Comparison of ENCODE assay signal across 22 mouse cellular contexts in genomic region chr2:128263880-128264279, GRCm38 (mm10).
DNase-seq lines count a peak whose midpoint lies in the region; ATAC-seq and TF ChIP-seq lines count a peak whose summit lies in the region.
"Had no signal": no experiment of that assay in that cellular context is flagged by ENCODE, and none has a peak within 500 bp of the region (broad histone marks: within the 10 kb centered on the region; RNA-seq: fewer than 3 reads in every experiment).

No protein-coding gene starts in this region.

- H3K9ac ChIP-seq in ES-Bruce4 (ENCODE audit: low read depth, poor library complexity, severe bottlenecking): no peak overlapping the region
- no peak overlapping the region for H3K9ac ChIP-seq in stomach, embryonic 15.5 days
- no peak overlapping the region for H3K9ac ChIP-seq in stomach, postnatal 0 days (ENCODE audit: low read length)
- no peak overlapping the region for H3K9ac ChIP-seq in kidney, embryonic 14.5 days (ENCODE audit: low read depth, low read length)
- H3K9ac ChIP-seq: embryonic facial prominence, embryonic 12.5 days; forebrain, embryonic 13.5 days; forebrain, embryonic 15.5 days; forebrain, postnatal 0 days had no signal

- H3K36me3 ChIP-seq in C2C12 (ENCODE audit: control insufficient read depth, insufficient read depth) (no peaks in the 10 kb centered on the region), ES-Bruce4 (ENCODE audit: control insufficient read depth, insufficient read depth, low read length, poor library complexity, severe bottlenecking) (no peaks in the 10 kb centered on the region)
- H3K36me3 ChIP-seq in stomach, embryonic 15.5 days: no peaks in the 10 kb centered on the region
- no peaks in the 10 kb centered on the region for H3K36me3 ChIP-seq in stomach, postnatal 0 days (ENCODE audit: control insufficient read depth, insufficient read depth, low read length)
- no peaks in the 10 kb centered on the region for H3K36me3 ChIP-seq in kidney, embryonic 14.5 days (ENCODE audit: control insufficient read depth, insufficient read depth, low read length)
- H3K36me3 ChIP-seq: embryonic facial prominence, embryonic 10.5 days; embryonic facial prominence, embryonic 12.5 days; forebrain, embryonic 15.5 days had no signal

- H3K4me1 ChIP-seq in ES-Bruce4 (ENCODE audit: control insufficient read depth, insufficient read depth, low read length): peaks cover 16% of the 10 kb centered on the region
- H3K4me1 ChIP-seq in stomach, embryonic 15.5 days: no peaks in the 10 kb centered on the region
- H3K4me1 ChIP-seq in stomach, postnatal 0 days (replicated peaks; ENCODE audit: control insufficient read depth, insufficient read depth): no peaks in the 10 kb centered on the region; the same call in 1 of the 2 replicates
- H3K4me1 ChIP-seq in kidney, embryonic 14.5 days (ENCODE audit: control insufficient read depth, insufficient read depth, low read length): no peaks in the 10 kb centered on the region
- H3K4me1 ChIP-seq: embryonic facial prominence, embryonic 12.5 days; forebrain, embryonic 13.5 days; forebrain, embryonic 15.5 days had no signal

- H3K9me3 ChIP-seq in ES-Bruce4 (replicated peaks; ENCODE audit: control insufficient read depth, insufficient read depth, low read length, poor library complexity, severe bottlenecking): no peaks in the 10 kb centered on the region
- H3K9me3 ChIP-seq in stomach, embryonic 15.5 days: no peaks in the 10 kb centered on the region
- H3K9me3 ChIP-seq in stomach, postnatal 0 days (ENCODE audit: control insufficient read depth, low read length): no peaks in the 10 kb centered on the region
- no peaks in the 10 kb centered on the region for H3K9me3 ChIP-seq in kidney, embryonic 14.5 days (ENCODE audit: control insufficient read depth, low read length)
- H3K9me3 ChIP-seq: embryonic facial prominence, embryonic 10.5 days; embryonic facial prominence, embryonic 12.5 days; forebrain, embryonic 13.5 days; forebrain, embryonic 15.5 days had no signal

- H3ac ChIP-seq in C2C12 (ENCODE audit: control insufficient read depth, insufficient read length, low read depth): no peak overlapping the region

- no peak for ATAC-seq in stomach, embryonic 15.5 days (ENCODE audit: insufficient read depth, low FRiP score, low read depth)
- ATAC-seq in stomach, postnatal 0 days (ENCODE audit: low FRiP score, low TSS enrichment): no peak
- no peak for ATAC-seq in kidney, embryonic 14.5 days (ENCODE audit: low FRiP score, low TSS enrichment)
- ATAC-seq: CD4-positive, CD25-positive, alpha-beta regulatory T cell, adult 4 months; forebrain, embryonic 13.5 days; forebrain, embryonic 15.5 days; forebrain, postnatal 0 days had no signal

- peak overlapping the region; percentile 89 for H3K27ac ChIP-seq in ES-Bruce4 (ENCODE audit: insufficient read depth, low read length)
- peak overlapping the region; percentile 82; the same call in 1 of the 2 replicates for H3K27ac ChIP-seq in stomach, embryonic 15.5 days
- H3K27ac ChIP-seq in stomach, postnatal 0 days (replicated peaks): 0 out of 2 replicates have a peak overlapping the region, but pooled peaks have one; percentile 4
- H3K27ac ChIP-seq in kidney, embryonic 14.5 days (ENCODE audit: low read depth, low read length): no peak overlapping the region
- H3K27ac ChIP-seq: embryonic facial prominence, embryonic 10.5 days; embryonic facial prominence, embryonic 12.5 days; forebrain, embryonic 13.5 days; forebrain, embryonic 15.5 days had no signal

- 84% methylated on average over 3 of the region's 3 CpGs for WGBS in stomach, embryonic 15.5 days
- WGBS in stomach, postnatal 0 days: 83% methylated on average over 3 of the region's 3 CpGs
- WGBS in kidney, embryonic 14.5 days: 89% methylated on average over 3 of the region's 3 CpGs

- H3K79me2 ChIP-seq in C2C12 (ENCODE audit: control insufficient read depth, insufficient read depth): no peaks in the 10 kb centered on the region

- TF ChIP-seq CTCF in C2C12 (IDR thresholded peaks at IDR 0.05; ENCODE audit: control insufficient read depth, insufficient read depth, insufficient read length) (no peak), ES-Bruce4 (IDR thresholded peaks at IDR 0.05; ENCODE audit: low read depth, low read length) (no peak)
- TF ChIP-seq CTCF in stomach, postnatal 0 days (IDR thresholded peaks at IDR 0.05; ENCODE audit: low read depth): no peak

- no peak for TF ChIP-seq EP300 in ES-Bruce4 (IDR thresholded peaks at IDR 0.05; ENCODE audit: insufficient read depth, low read depth, low read length)
- no peak for TF ChIP-seq EP300 in stomach, postnatal 0 days (optimal IDR thresholded peaks at IDR 0.05)

- H3K4me3 ChIP-seq in C2C12 (ENCODE audit: insufficient read depth, poor library complexity, severe bottlenecking): no peak overlapping the region
- no peak overlapping the region for H3K4me3 ChIP-seq in ES-Bruce4 (ENCODE audit: low read depth, low read length)
- H3K4me3 ChIP-seq in stomach, embryonic 15.5 days (replicated peaks): no peak overlapping the region
- no peak overlapping the region for H3K4me3 ChIP-seq in stomach, postnatal 0 days (ENCODE audit: low read depth, low read length)
- no peak overlapping the region for H3K4me3 ChIP-seq in kidney, embryonic 14.5 days (ENCODE audit: low read length)
- H3K4me3 ChIP-seq: embryonic facial prominence, embryonic 10.5 days; embryonic facial prominence, embryonic 12.5 days; forebrain, embryonic 13.5 days; forebrain, embryonic 15.5 days had no signal

- no peak for DNase-seq in stomach, postnatal 0 days (ENCODE audit: low spot score)
- DNase-seq in adrenal gland, adult (ENCODE audit: inconsistent age in 2 of 2, low spot score in 1 of 2): no peak
- no peak for DNase-seq in thymus, postnatal 36 days
- DNase-seq: adrenal gland, adult 8-10 months; adrenal gland, postnatal 14 days; adrenal gland, postnatal 36 days; cerebellum, adult 11-12 months; cerebellum, adult 2 months; cerebellum, adult 9-10 months; cerebellum, postnatal 10 days; cerebellum, postnatal 25 days; forebrain, postnatal 0 days had no signal

- TF ChIP-seq POLR2A in ES-Bruce4 (IDR thresholded peaks at IDR 0.05; ENCODE audit: insufficient read depth, low read length): no peak

- no peaks in the 10 kb centered on the region for H3K79me3 ChIP-seq in C2C12 (ENCODE audit: low read depth)

- H3K27me3 ChIP-seq in C2C12 (ENCODE audit: control insufficient read depth, insufficient read depth, insufficient read length): no peaks in the 10 kb centered on the region
- H3K27me3 ChIP-seq in ES-Bruce4 (ENCODE audit: control insufficient read depth, insufficient read depth, low read length, poor library complexity, severe bottlenecking): no peaks in the 10 kb centered on the region
- H3K27me3 ChIP-seq in stomach, embryonic 15.5 days (replicated peaks): no peaks in the 10 kb centered on the region
- no peaks in the 10 kb centered on the region for H3K27me3 ChIP-seq in stomach, postnatal 0 days (ENCODE audit: control insufficient read depth, insufficient read depth, low read length)
- no peaks in the 10 kb centered on the region for H3K27me3 ChIP-seq in kidney, embryonic 14.5 days (ENCODE audit: control insufficient read depth, insufficient read depth, low read length)
- H3K27me3 ChIP-seq: CH12.LX; embryonic facial prominence, embryonic 12.5 days; forebrain, embryonic 13.5 days; forebrain, embryonic 15.5 days had no signal

- H3K4me2 ChIP-seq in stomach, embryonic 15.5 days: no peak overlapping the region
- no peak overlapping the region for H3K4me2 ChIP-seq in stomach, postnatal 0 days (replicated peaks; ENCODE audit: low read depth)
- no peak overlapping the region for H3K4me2 ChIP-seq in kidney, embryonic 14.5 days (replicated peaks; ENCODE audit: low read depth, low read length)
- H3K4me2 ChIP-seq: embryonic facial prominence, embryonic 12.5 days; forebrain, embryonic 13.5 days; forebrain, embryonic 15.5 days had no signal

TF ChIP-seq in C2C12, 6 proteins besides CTCF, POLR2A, EP300 and RAD21:
- TF ChIP-seq MYOD1 (IDR thresholded peaks at IDR 0.05; ENCODE audit: control insufficient read depth, insufficient read length, low read depth) (peak; percentile 79), CEBPB (IDR thresholded peaks at IDR 0.05; ENCODE audit: low read depth) (no peak)
